Mouse (Mus musculus): ENCODE data around the gene Rapgef4. TPM values are rescaled to one million over a fixed set of nuclear protein-coding genes. Genes with fewer than 3 reads are reported as not detected.

Gene Rapgef4
- polyA plus RNA-seq, 1 experiment from 2014 or later: 4.4 TPM

DNA sequence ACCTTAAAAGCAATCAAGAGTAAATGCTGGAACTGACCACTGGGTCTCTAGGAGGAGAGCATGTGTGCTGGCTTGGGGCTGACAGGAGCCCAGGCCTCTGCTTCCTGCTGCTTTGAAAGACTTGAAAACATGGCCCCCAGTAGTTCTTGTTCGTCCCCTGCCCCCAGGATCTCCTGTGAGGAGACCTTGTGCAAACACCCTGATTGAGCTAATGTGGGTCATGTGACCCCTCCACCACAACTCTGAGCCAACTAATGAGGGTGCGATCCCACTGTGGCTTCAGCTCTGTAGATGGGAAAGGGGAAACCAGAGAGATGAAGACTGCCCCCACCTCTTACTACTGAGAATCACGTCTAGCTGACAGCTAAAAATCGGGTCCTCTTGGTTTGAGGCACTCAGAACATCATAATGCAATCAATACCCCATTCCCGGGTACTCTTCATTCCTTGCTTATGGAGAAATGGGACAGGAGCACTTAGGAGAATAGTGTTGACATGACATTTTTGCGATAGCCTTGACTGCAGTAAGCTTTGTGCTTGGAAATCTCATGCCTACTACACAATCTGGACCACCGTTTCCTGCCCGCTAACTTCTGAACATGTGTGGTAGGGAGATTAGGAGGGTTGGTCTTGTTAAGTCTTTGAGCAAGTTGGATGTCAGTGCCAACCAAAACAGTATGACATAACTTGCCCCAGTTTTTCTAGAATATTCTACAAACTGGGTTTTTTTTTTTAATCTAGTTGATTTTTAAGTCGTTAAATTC is 170.9 kb downstream of the Rapgef4 start:
- H3K36me3 ChIP-seq (ENCODE audit: control insufficient read depth, insufficient read depth, low read length): no peaks in the 10 kb centered on the region
- WGBS: 76% methylated on average over 9 of the region's 9 CpGs
- no peaks in the 10 kb centered on the region for H3K27me3 ChIP-seq (ENCODE audit: control insufficient read depth, insufficient read depth, low read length)
- H3K9me3 ChIP-seq (ENCODE audit: control insufficient read depth, low read depth, low read length): no peaks in the 10 kb centered on the region
- H3K4me1 ChIP-seq (ENCODE audit: control insufficient read depth, insufficient read depth, low read length): peaks cover 3% of the 10 kb centered on the region; the same call in 1 of the 2 replicates
- no peak overlapping the region for H3K27ac ChIP-seq (ENCODE audit: low read length)
- H3K9ac ChIP-seq (replicated peaks; ENCODE audit: low read depth, low read length): no peak overlapping the region
- no peak for ATAC-seq (ENCODE audit: insufficient number of reproducible peaks, insufficient read depth, low FRiP score, low read depth)
- H3K4me3 ChIP-seq (ENCODE audit: low read depth, low read length): no peak overlapping the region
- no peak overlapping the region for H3K4me2 ChIP-seq (replicated peaks; ENCODE audit: low read depth, low read length)

DNA sequence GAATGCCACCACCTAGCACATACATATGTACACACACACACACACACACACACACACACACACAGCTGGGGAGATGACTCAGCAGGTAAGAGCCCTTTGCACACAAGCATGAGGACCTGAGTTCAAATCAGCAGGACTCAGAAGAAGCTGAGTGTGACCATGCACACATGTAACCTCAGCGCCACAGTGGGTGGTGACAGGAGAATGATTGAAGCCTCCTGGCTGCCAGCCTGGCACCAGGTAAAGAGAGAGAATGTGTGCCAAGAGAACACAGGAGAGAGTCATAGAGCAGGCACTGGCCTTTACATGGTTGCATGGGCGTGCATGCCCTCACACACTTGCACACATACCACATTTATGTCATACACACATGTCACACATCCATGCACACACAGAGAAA is 171.7 kb downstream of the Rapgef4 start:
- WGBS: 79% methylated on average over 2 of the region's 2 CpGs
- H3K9ac ChIP-seq (replicated peaks; ENCODE audit: low read depth, low read length): no peak overlapping the region
- peaks cover 3% of the 10 kb centered on the region; the same call in 1 of the 2 replicates for H3K4me1 ChIP-seq (ENCODE audit: control insufficient read depth, insufficient read depth, low read length)
- H3K27me3 ChIP-seq (ENCODE audit: control insufficient read depth, insufficient read depth, low read length): no peaks in the 10 kb centered on the region
- no peak overlapping the region for H3K27ac ChIP-seq (ENCODE audit: low read length)
- H3K36me3 ChIP-seq (ENCODE audit: control insufficient read depth, insufficient read depth, low read length): no peaks in the 10 kb centered on the region
- no peak overlapping the region for H3K4me3 ChIP-seq (ENCODE audit: low read depth, low read length)
- no peak overlapping the region for H3K4me2 ChIP-seq (replicated peaks; ENCODE audit: low read depth, low read length)
- no peak for ATAC-seq (ENCODE audit: insufficient number of reproducible peaks, insufficient read depth, low FRiP score, low read depth)
- H3K9me3 ChIP-seq (ENCODE audit: control insufficient read depth, low read depth, low read length): no peaks in the 10 kb centered on the region

DNA sequence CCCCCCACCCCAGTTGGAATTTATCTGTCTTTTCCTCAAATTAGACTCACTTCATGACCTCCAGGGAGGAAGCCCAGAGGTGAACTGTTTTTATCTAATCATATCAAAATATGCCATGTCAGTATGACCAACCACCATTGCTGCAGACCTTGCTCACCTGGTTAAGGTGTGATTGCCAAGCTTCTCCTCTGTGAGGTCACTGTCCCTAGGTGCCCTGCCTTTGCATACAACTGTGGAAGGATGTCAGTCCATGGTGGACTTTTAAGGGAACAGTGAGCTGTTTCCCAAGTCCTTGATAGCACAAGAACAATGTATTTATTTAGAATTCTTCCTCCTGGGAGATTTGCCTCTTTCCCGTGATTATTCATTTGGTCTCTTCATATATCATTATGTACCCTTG is 172.8 kb downstream of the Rapgef4 start:
- no peaks in the 10 kb centered on the region for H3K9me3 ChIP-seq (ENCODE audit: control insufficient read depth, low read depth, low read length)
- 64% methylated on average over 1 of the region's 1 CpGs for WGBS
- H3K27ac ChIP-seq (ENCODE audit: low read length): no peak overlapping the region
- no peak overlapping the region for H3K4me3 ChIP-seq (ENCODE audit: low read depth, low read length)
- no peak overlapping the region for H3K4me2 ChIP-seq (replicated peaks; ENCODE audit: low read depth, low read length)
- peaks cover 3% of the 10 kb centered on the region; the same call in 1 of the 2 replicates for H3K4me1 ChIP-seq (ENCODE audit: control insufficient read depth, insufficient read depth, low read length)
- H3K27me3 ChIP-seq (ENCODE audit: control insufficient read depth, insufficient read depth, low read length): no peaks in the 10 kb centered on the region
- no peak overlapping the region for H3K9ac ChIP-seq (replicated peaks; ENCODE audit: low read depth, low read length)
- no peaks in the 10 kb centered on the region for H3K36me3 ChIP-seq (ENCODE audit: control insufficient read depth, insufficient read depth, low read length)
- ATAC-seq (ENCODE audit: insufficient number of reproducible peaks, insufficient read depth, low FRiP score, low read depth): no peak

DNA sequence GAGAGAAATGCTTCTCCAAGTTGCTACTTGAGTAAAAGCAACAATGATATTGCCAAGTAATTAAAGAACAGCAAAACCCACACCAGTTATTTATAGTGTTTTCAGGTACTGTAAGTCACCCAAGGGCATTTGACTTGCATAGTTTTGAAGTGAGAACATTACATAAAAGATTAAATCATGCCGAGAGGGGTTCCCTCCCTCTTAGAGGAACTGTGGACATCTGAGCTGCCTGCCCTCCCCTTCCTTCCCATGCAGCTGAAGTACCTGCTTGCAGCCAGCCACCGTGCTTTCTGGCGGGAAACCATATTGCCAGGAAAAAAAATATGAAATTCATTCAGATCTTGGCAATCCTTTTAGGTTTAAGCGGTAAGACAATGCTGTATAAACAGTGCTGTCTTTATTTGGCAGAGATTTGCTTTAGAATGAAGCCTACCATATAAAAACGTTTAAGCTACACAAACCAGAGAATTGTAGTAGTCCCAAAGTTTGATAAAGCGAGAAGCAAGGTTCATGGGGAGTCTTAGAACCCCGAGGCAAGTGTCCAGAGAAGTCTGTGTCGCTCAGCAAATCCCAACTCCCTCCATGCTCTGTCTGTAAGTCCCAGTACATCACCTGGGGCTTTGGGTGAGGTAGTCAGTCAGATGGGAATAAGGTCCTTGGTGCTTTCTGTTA is 174.2 kb downstream of the Rapgef4 start:
- Histone ChIP-seq H3K36me3 (ENCODE audit: control insufficient read depth, insufficient read depth, low read length) (no peaks in the 10 kb centered on the region), H3K4me2 (replicated peaks; ENCODE audit: low read depth, low read length) (no peak overlapping the region), H3K27me3 (ENCODE audit: control insufficient read depth, insufficient read depth, low read length) (no peaks in the 10 kb centered on the region), H3K4me1 (ENCODE audit: control insufficient read depth, insufficient read depth, low read length) (peaks cover 3% of the 10 kb centered on the region; the same call in 1 of the 2 replicates), H3K9ac (replicated peaks; ENCODE audit: low read depth, low read length) (no peak overlapping the region), H3K27ac (ENCODE audit: low read length) (no peak overlapping the region), H3K4me3 (ENCODE audit: low read depth, low read length) (no peak overlapping the region), H3K9me3 (ENCODE audit: control insufficient read depth, low read depth, low read length) (no peaks in the 10 kb centered on the region)
- no peak for ATAC-seq (ENCODE audit: insufficient number of reproducible peaks, insufficient read depth, low FRiP score, low read depth)
- 38% methylated on average over 8 of the region's 8 CpGs for WGBS

DNA sequence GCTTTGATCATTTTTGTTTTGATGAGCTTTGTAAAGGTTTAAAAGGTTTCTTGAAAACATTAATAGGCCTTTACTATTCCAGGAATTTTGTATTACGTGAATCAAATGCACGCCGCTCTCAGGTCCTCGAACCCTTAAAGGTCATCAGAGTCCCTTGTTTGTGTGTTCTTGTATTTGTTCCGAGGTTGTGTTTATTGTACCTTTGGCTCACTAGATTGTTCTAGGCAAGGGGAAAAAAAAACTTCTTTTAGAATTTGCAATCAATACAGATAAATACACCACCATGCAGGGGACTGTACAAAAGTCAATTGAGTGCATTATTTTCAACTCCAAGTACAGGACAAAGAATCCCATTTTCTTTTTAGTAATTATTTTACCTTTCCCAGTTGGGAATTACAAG is 175.4 kb downstream of the Rapgef4 start:
- no peak overlapping the region for H3K4me2 ChIP-seq (replicated peaks; ENCODE audit: low read depth, low read length)
- no peak overlapping the region for H3K4me3 ChIP-seq (ENCODE audit: low read depth, low read length)
- no peaks in the 10 kb centered on the region for H3K36me3 ChIP-seq (ENCODE audit: control insufficient read depth, insufficient read depth, low read length)
- 83% methylated on average over 5 of the region's 5 CpGs for WGBS
- no peaks in the 10 kb centered on the region for H3K27me3 ChIP-seq (ENCODE audit: control insufficient read depth, insufficient read depth, low read length)
- H3K9ac ChIP-seq (replicated peaks; ENCODE audit: low read depth, low read length): no peak overlapping the region
- no peaks in the 10 kb centered on the region for H3K9me3 ChIP-seq (ENCODE audit: control insufficient read depth, low read depth, low read length)
- H3K4me1 ChIP-seq (ENCODE audit: control insufficient read depth, insufficient read depth, low read length): peaks cover 3% of the 10 kb centered on the region; the same call in 1 of the 2 replicates
- H3K27ac ChIP-seq (ENCODE audit: low read length): no peak overlapping the region
- no peak for ATAC-seq (ENCODE audit: insufficient number of reproducible peaks, insufficient read depth, low FRiP score, low read depth)

DNA sequence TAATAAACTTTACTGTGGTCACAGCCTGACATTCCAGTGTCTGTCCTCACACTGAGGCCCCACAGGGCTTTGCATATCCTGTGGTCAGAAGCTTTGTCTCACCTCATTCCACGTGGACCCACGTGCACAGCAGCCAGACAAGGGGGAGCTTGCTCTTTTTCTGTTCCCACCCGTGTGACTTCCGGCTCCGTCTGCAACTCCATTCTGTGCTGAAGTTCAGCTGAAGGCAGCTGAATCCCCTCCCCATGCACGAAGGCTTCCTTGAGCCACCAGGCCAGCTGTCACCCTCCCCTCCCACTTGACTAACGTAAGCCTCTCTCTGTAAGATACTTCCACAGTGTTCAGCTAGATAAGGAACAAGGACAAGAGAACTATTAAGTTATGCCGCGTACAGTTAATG is 176.5 kb downstream of the Rapgef4 start:
- Histone ChIP-seq H3K9me3 (ENCODE audit: control insufficient read depth, low read depth, low read length) (no peaks in the 10 kb centered on the region), H3K36me3 (ENCODE audit: control insufficient read depth, insufficient read depth, low read length) (no peaks in the 10 kb centered on the region), H3K9ac (replicated peaks; ENCODE audit: low read depth, low read length) (no peak overlapping the region), H3K4me1 (ENCODE audit: control insufficient read depth, insufficient read depth, low read length) (peaks cover 3% of the 10 kb centered on the region; the same call in 1 of the 2 replicates), H3K4me3 (ENCODE audit: low read depth, low read length) (no peak overlapping the region), H3K27me3 (ENCODE audit: control insufficient read depth, insufficient read depth, low read length) (no peaks in the 10 kb centered on the region), H3K27ac (ENCODE audit: low read length) (no peak overlapping the region), H3K4me2 (replicated peaks; ENCODE audit: low read depth, low read length) (no peak overlapping the region)
- no peak for ATAC-seq (ENCODE audit: insufficient number of reproducible peaks, insufficient read depth, low FRiP score, low read depth)
- 27% methylated on average over 9 of the region's 9 CpGs for WGBS

DNA sequence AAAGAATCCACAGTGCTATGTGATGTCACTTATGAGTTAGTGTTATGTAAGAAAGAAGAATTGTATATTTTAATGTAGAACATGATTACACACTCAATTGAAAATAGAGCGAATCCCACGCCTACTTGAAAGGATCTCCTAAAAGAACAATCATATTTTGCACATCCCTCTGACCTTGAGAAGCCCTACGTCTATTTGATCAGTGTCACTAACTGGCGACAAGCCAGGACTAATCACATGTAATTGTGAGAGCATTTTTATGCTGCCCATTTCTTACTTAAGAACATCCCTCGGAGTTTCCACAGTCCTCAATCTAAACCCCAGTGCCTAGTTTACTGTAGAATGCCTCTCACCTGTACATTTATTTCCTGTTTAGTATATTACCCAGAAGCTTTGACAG is 177.0 kb downstream of the Rapgef4 start:
- Histone ChIP-seq H3K9me3 (ENCODE audit: control insufficient read depth, low read depth, low read length) (no peaks in the 10 kb centered on the region), H3K9ac (replicated peaks; ENCODE audit: low read depth, low read length) (no peak overlapping the region), H3K36me3 (ENCODE audit: control insufficient read depth, insufficient read depth, low read length) (no peaks in the 10 kb centered on the region), H3K27me3 (ENCODE audit: control insufficient read depth, insufficient read depth, low read length) (no peaks in the 10 kb centered on the region), H3K4me2 (replicated peaks; ENCODE audit: low read depth, low read length) (no peak overlapping the region), H3K4me3 (ENCODE audit: low read depth, low read length) (no peak overlapping the region), H3K4me1 (ENCODE audit: control insufficient read depth, insufficient read depth, low read length) (peaks cover 3% of the 10 kb centered on the region; the same call in 1 of the 2 replicates), H3K27ac (ENCODE audit: low read length) (no peak overlapping the region)
- WGBS: 73% methylated on average over 5 of the region's 5 CpGs
- ATAC-seq (ENCODE audit: insufficient number of reproducible peaks, insufficient read depth, low FRiP score, low read depth): no peak

DNA sequence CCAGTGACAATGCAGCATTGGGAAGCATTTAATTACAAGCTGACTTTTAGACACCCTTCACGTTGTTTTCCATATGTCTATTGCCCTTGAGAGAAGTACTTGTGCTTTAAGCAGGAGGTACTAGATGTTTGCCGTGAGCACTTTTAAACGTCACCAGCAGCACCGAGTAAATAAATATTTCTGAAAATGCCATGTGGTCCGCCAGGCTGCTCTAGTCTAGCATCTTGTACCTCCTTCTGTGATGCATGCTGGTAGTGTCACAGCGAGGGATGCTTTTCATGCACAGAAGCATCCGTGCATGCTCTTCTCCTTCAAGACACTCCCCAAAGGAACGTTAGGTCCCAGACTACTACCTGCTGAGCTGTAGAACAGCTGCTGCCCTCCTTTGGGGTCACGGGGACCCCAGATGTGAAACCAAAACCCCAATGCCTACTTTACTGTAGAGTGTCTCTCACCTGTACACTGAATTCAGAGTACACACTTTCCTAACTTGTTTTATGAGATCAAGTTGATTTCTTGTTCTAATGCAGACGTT is 177.7 kb downstream of the Rapgef4 start:
- Histone ChIP-seq H3K27ac (ENCODE audit: low read length) (no peak overlapping the region), H3K27me3 (ENCODE audit: control insufficient read depth, insufficient read depth, low read length) (no peaks in the 10 kb centered on the region), H3K4me2 (replicated peaks; ENCODE audit: low read depth, low read length) (no peak overlapping the region), H3K36me3 (ENCODE audit: control insufficient read depth, insufficient read depth, low read length) (no peaks in the 10 kb centered on the region), H3K4me3 (ENCODE audit: low read depth, low read length) (no peak overlapping the region), H3K9ac (replicated peaks; ENCODE audit: low read depth, low read length) (no peak overlapping the region), H3K9me3 (ENCODE audit: control insufficient read depth, low read depth, low read length) (no peaks in the 10 kb centered on the region), H3K4me1 (ENCODE audit: control insufficient read depth, insufficient read depth, low read length) (peaks cover 3% of the 10 kb centered on the region; the same call in 1 of the 2 replicates)
- WGBS: 80% methylated on average over 10 of the region's 10 CpGs
- ATAC-seq (ENCODE audit: insufficient number of reproducible peaks, insufficient read depth, low FRiP score, low read depth): no peak
